Mouse (Mus musculus): ENCODE measurements at regions not wholly inside any gene's neighbourhood (a gene's known extent, or its start where the extent isn't known, plus 50 kb on each side); places are given as distances from the start of the nearest gene placed in this dataset.
"Not testable (repeated sequence)": the region's sequence is repeated elsewhere in the genome, so short reads cannot be mapped to it uniquely, and the experiment has no call there.

- no peak for DNase-seq
Observed at GRCm38 (mm10) chr9:33039221-33039790, 403.3 kb downstream of the Ets1 start.

GRCm38 (mm10) chr9:33050789-33051188 lies 414.8 kb downstream of the Ets1 start:
- DNase-seq, result no peak

- no peak for DNase-seq
Observed at GRCm38 (mm10) chr9:33060636-33061264, 424.7 kb downstream of the Ets1 start.

- peak; percentile 44 for DNase-seq
Observed at GRCm38 (mm10) chr9:33062476-33062875, 426.5 kb downstream of the Ets1 start.

GRCm38 (mm10) chr9:33065331-33065730 lies 429.3 kb downstream of the Ets1 start:
- DNase-seq, result no peak

GRCm38 (mm10) chr9:33067521-33067920 lies 431.5 kb downstream of the Ets1 start:
- DNase-seq, result no peak

GRCm38 (mm10) chr9:33070116-33070515 lies 434.1 kb downstream of the Ets1 start:
- DNase-seq, result no peak

GRCm38 (mm10) chr9:33080271-33080670 lies 444.2 kb downstream of the Ets1 start:
- no peak for DNase-seq

GRCm38 (mm10) chr9:33080774-33081173 lies 444.8 kb downstream of the Ets1 start:
- DNase-seq, result peak; percentile 11

- DNase-seq, result no peak
Observed at GRCm38 (mm10) chr9:33089977-33090376, 454.0 kb downstream of the Ets1 start.

GRCm38 (mm10) chr9:33091664-33092063 lies 455.6 kb downstream of the Ets1 start:
- DNase-seq, result no peak

GRCm38 (mm10) chr9:33095654-33096053 lies 459.6 kb downstream of the Ets1 start:
- peak; percentile 82 for DNase-seq

- no peak for DNase-seq
Observed at GRCm38 (mm10) chr9:33101206-33101605, 465.2 kb downstream of the Ets1 start.

- DNase-seq, result no peak
Observed at GRCm38 (mm10) chr9:33104623-33105074, 468.6 kb downstream of the Ets1 start.

GRCm38 (mm10) chr9:33123841-33124240 lies 487.8 kb downstream of the Ets1 start:
- DNase-seq, result no peak

GRCm38 (mm10) chr9:33152186-33152585 lies 516.2 kb downstream of the Ets1 start:
- DNase-seq, result no peak

GRCm38 (mm10) chr9:33168159-33168558 lies 532.1 kb downstream of the Ets1 start:
- no peak for DNase-seq

GRCm38 (mm10) chr9:33169093-33169492 lies 533.1 kb downstream of the Ets1 start:
- not testable (repeated sequence) for DNase-seq

GRCm38 (mm10) chr9:33180066-33180465 lies 544.0 kb downstream of the Ets1 start:
- DNase-seq, result no peak

GRCm38 (mm10) chr9:33187187-33187586 lies 551.2 kb downstream of the Ets1 start:
- no peak for DNase-seq

GRCm38 (mm10) chr9:33209083-33209482 lies 573.1 kb downstream of the Ets1 start:
- DNase-seq, result no peak

GRCm38 (mm10) chr9:33214523-33214922 lies 578.5 kb downstream of the Ets1 start:
- DNase-seq, result no peak

GRCm38 (mm10) chr9:33220981-33221380 lies 585.0 kb downstream of the Ets1 start:
- DNase-seq, result no peak

GRCm38 (mm10) chr9:33222066-33222805 lies 586.2 kb downstream of the Ets1 start:
- DNase-seq, result no peak
